Mouse (Mus musculus) stomach, embryonic 16.5 days (tissue): ENCODE data around the gene Med25. TPM values are rescaled to one million over a fixed set of nuclear protein-coding genes. Genes with fewer than 3 reads are reported as not detected.

Experiments
- ATAC-seq: fragments of 200-750 bp; cut with Nextera tagmentation; 2 replicates; pipeline ENCODE4 v1.8.0; 2017; ENCODE audit warnings: moderate number of reproducible peaks, moderate TSS enrichment; ENCODE audit not compliant: insufficient read depth, low FRiP score
- H3K27ac ChIP-seq: fragments of 300-500 bp; sonication (generic); 2 replicates; pipeline ENCODE4 v1.5.1; 2014; ENCODE audit warnings: low read length
- H3K27me3 ChIP-seq: fragments of 300-500 bp; sonication (generic); 2 replicates; pipeline ENCODE4 v1.6.1; 2014; ENCODE audit warnings: low read length, control low read depth, mixed read lengths; ENCODE audit not compliant: control insufficient read depth, insufficient read depth
- H3K36me3 ChIP-seq: fragments of 300-500 bp; sonication (generic); 2 replicates; pipeline ENCODE4 v1.6.1; 2014; ENCODE audit warnings: low read length; ENCODE audit not compliant: control insufficient read depth, insufficient read depth
- H3K4me1 ChIP-seq: fragments of 300-500 bp; sonication (generic); 2 replicates; pipeline ENCODE4 v1.6.1; 2014; ENCODE audit warnings: low read length, control low read depth, mixed read lengths; ENCODE audit not compliant: control insufficient read depth, insufficient read depth
- H3K4me2 ChIP-seq: fragments of 300-500 bp; sonication (generic); 2 replicates; pipeline ENCODE4 v1.6.1; 2014; ENCODE audit warnings: low read depth, low read length, mixed read lengths
- H3K4me3 ChIP-seq: fragments of 300-500 bp; sonication (generic); replicated peaks from 2 replicates; pipeline ENCODE4 v1.5.1; 2014; ENCODE audit warnings: mild to moderate bottlenecking, low read length
- H3K9ac ChIP-seq: fragments of 300-500 bp; sonication (generic); 2 replicates; pipeline ENCODE4 v1.6.1; 2014; ENCODE audit warnings: low read length
- H3K9me3 ChIP-seq: fragments of 300-500 bp; sonication (generic); replicated peaks from 2 replicates; pipeline ENCODE4 v1.6.1; 2016; ENCODE audit warnings: low read length, control low read depth; ENCODE audit not compliant: control insufficient read depth
- WGBS: fragments of 180-500 bp; shearing (Covaris S2); extraction: QIAGEN DNeasy Blood & Tissue Kit; methylation state at CpG from one replicate; pipeline ENCODE4 v1.1.7; 2014; 5-methylcytosine and 5-hydroxymethylcytosine counted together
- polyA plus RNA-seq: library from polyadenylated mRNA; unstranded; fragments of >200 nt; fragmentation: Nextera tagmentation; extraction: Ambion mirVana; gene quantifications from 2 replicates; pipeline ENCODE4 v1.2.1, GENCODE M21; 2015

Med25 gene
- polyA plus RNA-seq, 1 experiment from 2014 or later: 89.9 TPM

DNA sequence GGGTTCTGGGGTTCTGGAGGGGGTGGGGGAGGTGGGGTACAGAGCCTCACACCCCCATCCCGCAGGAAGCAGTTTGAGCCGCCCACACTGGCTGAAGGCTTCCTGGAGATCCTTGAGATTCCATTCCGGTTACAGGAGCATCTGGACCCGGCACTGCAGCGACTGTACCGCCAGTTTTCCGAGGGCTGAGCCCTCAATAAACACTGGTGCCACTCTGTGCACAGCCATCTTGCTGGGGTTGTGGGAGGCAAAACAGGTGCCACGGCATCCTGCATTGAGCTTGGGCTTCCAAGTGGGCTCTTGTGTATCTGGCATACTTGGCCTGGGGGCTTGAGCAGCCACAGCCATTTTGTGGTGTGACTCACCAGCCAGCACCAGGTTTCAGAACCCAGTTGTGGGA lies 30.1 kb downstream of the Med25 start:
- no peak for ATAC-seq
- Histone ChIP-seq H3K4me1 (peaks cover 48% of the 10 kb centered on the region), H3K9me3 (no peaks in the 10 kb centered on the region), H3K27me3 (no peaks in the 10 kb centered on the region), H3K36me3 (peaks cover 27% of the 10 kb centered on the region), H3K27ac (peak overlapping the region; percentile 14; the same call in 1 of the 2 replicates), H3K4me2 (no peak overlapping the region), H3K9ac (no peak overlapping the region), H3K4me3 (no peak overlapping the region)
- 82% methylated on average over 8 of the region's 8 CpGs for WGBS

DNA sequence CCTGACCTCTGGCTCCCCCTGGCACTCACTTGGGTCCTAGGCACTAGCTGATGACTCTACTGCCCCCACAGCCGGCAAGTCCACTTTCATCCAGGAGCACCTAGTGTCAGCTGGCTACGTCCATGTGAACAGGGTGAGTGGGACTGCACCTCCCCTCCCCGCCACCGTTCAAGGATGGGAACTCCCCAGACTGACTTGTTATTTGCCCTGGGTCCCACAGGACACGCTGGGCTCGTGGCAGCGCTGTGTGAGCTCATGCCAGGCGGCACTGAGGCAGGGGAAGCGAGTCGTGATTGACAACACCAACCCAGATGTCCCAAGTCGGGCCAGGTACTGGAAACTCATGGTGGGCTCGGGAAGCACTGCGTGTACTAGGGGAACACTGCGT lies 31.1 kb downstream of the Med25 start:
- H3K4me2 ChIP-seq: no peak overlapping the region
- no peak for ATAC-seq
- 79% methylated on average over 14 of the region's 14 CpGs for WGBS
- no peaks in the 10 kb centered on the region for H3K9me3 ChIP-seq
- peak overlapping the region; percentile 34; the same call in 1 of the 2 replicates for H3K27ac ChIP-seq
- peaks cover 27% of the 10 kb centered on the region for H3K36me3 ChIP-seq
- H3K4me3 ChIP-seq: no peak overlapping the region
- H3K27me3 ChIP-seq: no peaks in the 10 kb centered on the region
- 0 out of 2 replicates have a peak overlapping the region, but pooled peaks have one; percentile 42 for H3K9ac ChIP-seq
- H3K4me1 ChIP-seq: peaks cover 41% of the 10 kb centered on the region

DNA sequence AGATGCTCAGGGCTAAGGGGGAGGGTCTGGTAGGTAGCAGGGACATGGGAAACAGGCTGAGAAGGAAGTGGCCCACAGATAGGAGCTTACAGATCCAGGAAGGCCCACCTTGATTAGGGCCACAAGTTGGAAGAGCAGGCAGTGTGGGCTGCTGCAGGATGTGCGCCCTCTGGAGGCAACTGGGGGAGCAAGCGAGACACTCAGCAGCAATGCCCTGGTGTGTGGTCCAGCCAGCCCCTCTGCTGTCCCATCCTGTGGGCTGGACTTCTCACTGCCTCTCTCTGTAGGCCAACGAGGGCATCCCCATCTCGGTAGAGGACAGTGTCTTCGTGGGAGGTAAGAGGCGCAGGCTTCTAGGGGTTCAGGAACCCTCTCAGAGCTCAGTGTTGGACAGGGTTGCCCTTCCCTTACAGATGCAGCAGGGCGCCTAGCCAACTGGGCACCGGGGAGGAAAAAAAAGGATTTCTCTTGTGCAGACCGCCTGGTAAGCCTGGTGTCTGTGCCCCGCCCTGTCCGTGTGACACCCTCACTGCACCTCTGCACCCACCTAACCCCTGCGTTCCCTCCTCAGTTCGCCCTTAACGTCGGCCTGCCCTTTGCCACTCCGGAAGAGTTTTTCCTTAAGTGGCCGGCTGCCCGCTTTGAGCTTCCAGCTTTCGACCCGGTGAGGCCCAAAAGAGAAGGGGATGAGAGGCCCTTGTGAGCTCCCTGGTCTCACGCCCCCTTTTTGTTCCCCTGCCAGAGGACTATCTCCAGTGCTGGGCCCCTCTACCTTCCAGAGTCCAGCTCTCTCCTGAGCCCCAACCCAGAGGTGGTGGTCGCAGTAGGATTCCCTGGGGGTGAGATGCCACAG lies 31.7 kb downstream of the Med25 start:
- H3K27ac ChIP-seq: peak overlapping the region; percentile 34
- H3K9ac ChIP-seq: peak overlapping the region; percentile 42
- H3K27me3 ChIP-seq: no peaks in the 10 kb centered on the region
- H3K4me1 ChIP-seq: peaks cover 38% of the 10 kb centered on the region
- peaks cover 27% of the 10 kb centered on the region for H3K36me3 ChIP-seq
- ATAC-seq: 0 out of 2 replicates have a peak, but pooled peaks have one; percentile 15
- H3K4me2 ChIP-seq: no peak overlapping the region
- no peak overlapping the region for H3K4me3 ChIP-seq
- no peaks in the 10 kb centered on the region for H3K9me3 ChIP-seq
- 50% methylated on average over 22 of the region's 22 CpGs for WGBS

DNA sequence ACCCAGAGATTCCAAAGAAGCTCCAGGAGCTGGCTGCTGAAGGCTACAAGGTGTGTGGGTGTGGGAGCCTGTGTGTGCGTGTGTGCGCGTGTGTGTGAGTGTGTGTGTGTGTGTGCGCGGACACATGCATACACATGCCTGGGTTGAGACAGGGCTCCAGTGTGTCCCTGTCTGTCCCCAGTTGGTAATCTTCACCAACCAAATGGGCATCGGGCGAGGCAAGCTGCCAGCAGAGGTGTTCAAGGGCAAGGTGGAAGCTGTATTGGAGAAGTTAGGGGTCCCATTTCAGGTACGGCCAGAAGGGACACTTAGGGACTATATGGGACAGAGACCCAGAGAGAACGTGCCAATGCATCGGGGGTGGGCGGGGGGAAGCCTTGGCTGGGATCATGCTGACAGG lies 32.6 kb downstream of the Med25 start:
- WGBS: 89% methylated on average over 11 of the region's 11 CpGs
- Histone ChIP-seq H3K4me2 (no peak overlapping the region), H3K36me3 (peaks cover 27% of the 10 kb centered on the region), H3K27ac (no peak overlapping the region), H3K27me3 (no peaks in the 10 kb centered on the region), H3K4me3 (no peak overlapping the region), H3K9me3 (no peaks in the 10 kb centered on the region), H3K9ac (no peak overlapping the region), H3K4me1 (peaks cover 37% of the 10 kb centered on the region)
- no peak for ATAC-seq

DNA sequence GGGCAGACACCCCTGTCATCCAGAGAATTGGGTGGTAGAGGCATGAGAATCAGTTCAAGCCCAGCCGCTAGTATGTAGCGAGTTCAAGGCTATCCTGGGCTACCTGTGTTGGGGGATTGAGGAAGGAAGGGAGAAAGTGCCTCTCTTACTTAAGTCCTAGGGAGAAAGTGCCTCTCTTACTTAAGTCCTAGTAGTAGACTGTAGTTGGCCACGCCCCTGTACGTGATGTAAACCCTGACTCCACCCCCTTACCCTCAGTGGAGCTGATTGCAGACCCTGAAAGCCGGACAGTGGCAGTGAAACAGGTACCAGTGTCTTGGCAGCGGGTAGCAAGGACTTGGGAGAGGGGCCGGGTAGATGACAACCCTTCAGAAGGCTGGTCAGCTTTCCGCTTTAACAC lies 34.6 kb downstream of the Med25 start:
- no peaks in the 10 kb centered on the region for H3K9me3 ChIP-seq
- no peaks in the 10 kb centered on the region for H3K27me3 ChIP-seq
- whole genome bisulfite sequencing: 26% methylated on average over 8 of the region's 8 CpGs
- peak overlapping the region; percentile 95 for H3K9ac ChIP-seq
- H3K4me2 ChIP-seq: peak overlapping the region; percentile 92
- peaks cover 9% of the 10 kb centered on the region for H3K36me3 ChIP-seq
- peak overlapping the region; percentile 95; the same call in 1 of the 2 replicates for H3K27ac ChIP-seq
- H3K4me3 ChIP-seq: peak overlapping the region; percentile 84
- ATAC-seq: no peak
- H3K4me1 ChIP-seq: peaks cover 48% of the 10 kb centered on the region

DNA sequence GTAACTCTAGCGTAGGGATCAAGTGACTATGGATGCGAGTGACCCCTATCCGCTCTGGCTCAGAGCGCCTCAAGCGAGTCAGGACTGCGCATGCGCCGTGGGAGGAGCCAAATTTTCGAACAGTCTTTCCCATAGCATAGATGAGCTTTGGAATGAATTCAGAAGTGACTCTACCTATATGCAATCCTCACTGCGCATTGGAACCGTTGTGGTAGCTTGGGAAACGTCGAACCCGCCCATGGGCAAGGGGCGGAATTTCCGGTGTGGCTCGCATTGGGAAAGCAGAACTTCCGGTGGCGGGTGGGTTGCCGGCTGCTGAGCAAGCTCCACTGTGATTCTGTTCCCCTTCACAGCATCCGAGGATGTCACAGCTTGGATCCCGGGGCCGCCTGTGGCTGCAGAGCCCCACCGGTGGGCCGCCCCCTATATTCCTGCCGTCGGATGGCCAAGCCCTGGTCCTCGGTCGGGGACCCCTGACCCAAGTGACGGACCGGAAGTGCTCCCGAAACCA lies 35.4 kb downstream of the Med25 start, which contains the start of gene Pnkp:
Pnkp (plus strand) TSS at position 98 of the 511 bp plus-strand sequence.
- H3K4me2 ChIP-seq: peak within 1 kb of the TSS; percentile 92
- H3K4me1 ChIP-seq: peaks cover 48% of the 10 kb centered on the region
- H3K4me3 ChIP-seq: peak within 1 kb of the TSS; percentile 84
- peak; percentile 41; the same call in 1 of the 2 replicates for ATAC-seq
- under 1% methylated on average over 32 of the region's 32 CpGs for WGBS
- no peaks in the 10 kb centered on the region for H3K9me3 ChIP-seq
- no peaks in the 10 kb centered on the region for H3K27me3 ChIP-seq
- peak within 1 kb of the TSS; percentile 95 for H3K27ac ChIP-seq
- H3K36me3 ChIP-seq: peaks cover 2% of the 10 kb centered on the region; the same call in 1 of the 2 replicates
- H3K9ac ChIP-seq: peak within 1 kb of the TSS; percentile 95

DNA sequence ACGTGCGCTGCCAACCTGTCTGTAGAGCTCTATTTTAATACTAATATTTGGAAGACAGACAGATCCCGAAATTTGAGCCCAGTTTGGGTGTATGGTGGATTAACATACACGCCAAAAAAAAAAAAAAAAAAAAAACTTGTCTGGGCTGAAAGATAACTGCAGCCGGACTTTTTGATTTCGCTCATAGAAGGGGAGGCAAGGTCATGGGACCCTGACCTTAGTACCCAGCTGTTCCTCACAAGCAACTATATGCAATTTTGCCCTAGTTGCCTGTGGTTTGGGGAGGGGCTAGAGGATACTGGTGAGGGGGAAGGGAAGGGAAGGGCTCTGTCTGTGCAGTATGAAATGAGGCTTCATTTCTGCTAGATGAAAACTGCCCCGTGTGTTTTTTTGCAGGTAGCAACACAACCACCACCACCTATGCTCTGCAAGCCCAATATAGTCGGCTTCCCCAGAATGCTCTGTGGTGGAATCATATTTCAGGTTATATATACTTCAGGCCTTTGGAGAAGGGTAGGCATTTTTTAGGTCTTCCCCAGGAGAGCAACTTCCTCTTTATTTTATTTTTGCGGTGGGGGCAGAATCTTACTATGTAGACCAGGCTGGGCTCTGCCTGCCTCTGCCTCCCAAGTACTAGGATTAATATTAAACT lies 36.1 kb downstream of the Med25 start:
- H3K27me3 ChIP-seq: no peaks in the 10 kb centered on the region
- peak overlapping the region; percentile 95; the same call in 1 of the 2 replicates for H3K9ac ChIP-seq
- WGBS: 58% methylated on average over 9 of the region's 9 CpGs
- H3K4me2 ChIP-seq: peak overlapping the region; percentile 92
- no peaks in the 10 kb centered on the region for H3K9me3 ChIP-seq
- no peaks in the 10 kb centered on the region for H3K36me3 ChIP-seq
- peak overlapping the region; percentile 95 for H3K27ac ChIP-seq
- H3K4me3 ChIP-seq: peak overlapping the region; percentile 84
- H3K4me1 ChIP-seq: peaks cover 48% of the 10 kb centered on the region
- ATAC-seq: no peak

DNA sequence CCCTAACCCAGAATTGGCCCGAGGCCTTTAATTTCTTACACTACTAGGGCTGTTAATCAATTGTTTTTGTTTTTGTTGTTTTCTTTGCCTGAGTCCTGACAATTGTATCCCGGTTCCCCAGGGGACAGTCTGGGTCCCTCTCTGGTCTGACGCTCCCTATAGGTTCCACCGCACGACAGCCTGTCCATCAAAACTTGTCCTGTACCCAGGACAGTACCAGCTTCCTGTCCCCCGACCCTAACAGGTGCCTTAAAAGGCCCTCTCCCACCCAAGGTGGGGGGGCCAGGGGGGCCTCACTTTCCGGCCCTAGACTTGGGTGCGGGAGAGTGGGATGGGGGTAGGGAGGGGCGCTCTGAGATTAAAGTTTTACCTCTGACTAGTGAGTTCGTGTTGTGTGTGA lies 37.5 kb downstream of the Med25 start:
- Histone ChIP-seq H3K27ac (peak overlapping the region; percentile 98), H3K4me1 (peaks cover 51% of the 10 kb centered on the region), H3K9ac (peak overlapping the region; percentile 77), H3K27me3 (no peaks in the 10 kb centered on the region), H3K9me3 (no peaks in the 10 kb centered on the region), H3K36me3 (no peaks in the 10 kb centered on the region), H3K4me2 (peak overlapping the region; percentile 93), H3K4me3 (peak overlapping the region; percentile 63)
- WGBS: 43% methylated on average over 10 of the region's 10 CpGs
- ATAC-seq: peak; percentile 2; the same call in 1 of the 2 replicates
